Mouse (Mus musculus) bone marrow, adult 2 months (tissue): ENCODE results near the gene Ddah1. TPM values are rescaled to one million over a fixed set of nuclear protein-coding genes. Genes with fewer than 3 reads are reported as not detected.

Source experiments
- H3K27ac ChIP-seq: fragments of 200-500 bp; 2 replicates; pipeline ENCODE4 v1.5.1; 2012; ENCODE audit warnings: low read depth, mild to moderate bottlenecking, control low read depth, inconsistent platforms, low read length; ENCODE audit not compliant: control insufficient read depth, poor library complexity, insufficient read depth
- H3K4me1 ChIP-seq: fragments of 200-500 bp; 2 replicates; pipeline ENCODE4 v1.6.1; 2011; ENCODE audit warnings: low read length; ENCODE audit not compliant: control insufficient read depth, insufficient read depth
- H3K4me3 ChIP-seq: fragments of 200-500 bp; replicated peaks from 2 replicates; pipeline ENCODE3; 2011; ENCODE audit warnings: mild to moderate bottlenecking, low read depth, low read length, control low read depth; ENCODE audit not compliant: control insufficient read depth
- CTCF ChIP-seq: fragments of 200-500 bp; IDR thresholded peaks from 2 replicates; pipeline ENCODE4 v1.5.1; 2011; ENCODE audit warnings: low read length, control low read depth; ENCODE audit not compliant: control insufficient read depth, insufficient read depth
- POLR2A ChIP-seq: fragments of 200-500 bp; IDR thresholded peaks from 2 replicates; pipeline ENCODE4 v1.6.1; 2011; ENCODE audit warnings: low read depth, mild to moderate bottlenecking, control low read depth, low read length, borderline replicate concordance; ENCODE audit not compliant: control insufficient read depth
- WGBS: fragments of 180-500 bp; shearing (Covaris S2); methylation state at CpG from one replicate; pipeline ENCODE4 v1.1.7; 2018; 5-methylcytosine and 5-hydroxymethylcytosine counted together
- polyA plus RNA-seq: library from polyadenylated mRNA; stranded (reverse); fragments of >200 nt; gene quantifications from 2 replicates; pipeline ENCODE4 v1.2.4, GENCODE M21; 2011; ENCODE audit warnings: low replicate concordance; ENCODE audit not compliant: missing spikeins, insufficient read depth, insufficient read length

Gene Ddah1
- polyA plus RNA-seq, 1 experiment, result 2.4 TPM

DNA sequence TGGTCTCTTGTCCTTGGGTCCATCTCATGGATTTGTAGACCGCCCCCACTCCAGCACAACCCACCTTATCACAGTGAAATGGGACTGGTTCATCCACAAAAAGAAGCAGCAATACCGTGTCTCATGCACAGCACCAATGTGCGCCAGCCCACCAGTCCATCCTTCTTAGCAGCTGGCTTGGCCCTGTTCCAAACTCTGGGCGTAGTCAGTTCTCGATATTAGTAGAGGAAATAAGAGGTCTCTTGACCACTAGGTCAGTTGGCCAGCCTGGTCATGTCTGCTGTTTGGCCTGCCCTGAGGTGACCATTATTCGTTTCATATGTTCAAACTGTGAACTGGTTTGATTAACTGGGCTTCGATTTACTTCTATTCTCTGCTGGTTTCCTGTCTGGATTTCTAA, 15.9 kb downstream of the Ddah1 start:
- no peaks in the 10 kb centered on the region for H3K4me1 ChIP-seq
- 87% methylated on average over 7 of the region's 7 CpGs for WGBS
- TF ChIP-seq POLR2A, result no peak
- TF ChIP-seq CTCF, result no peak
- no peak overlapping the region for H3K4me3 ChIP-seq
- no peak overlapping the region for H3K27ac ChIP-seq

DNA sequence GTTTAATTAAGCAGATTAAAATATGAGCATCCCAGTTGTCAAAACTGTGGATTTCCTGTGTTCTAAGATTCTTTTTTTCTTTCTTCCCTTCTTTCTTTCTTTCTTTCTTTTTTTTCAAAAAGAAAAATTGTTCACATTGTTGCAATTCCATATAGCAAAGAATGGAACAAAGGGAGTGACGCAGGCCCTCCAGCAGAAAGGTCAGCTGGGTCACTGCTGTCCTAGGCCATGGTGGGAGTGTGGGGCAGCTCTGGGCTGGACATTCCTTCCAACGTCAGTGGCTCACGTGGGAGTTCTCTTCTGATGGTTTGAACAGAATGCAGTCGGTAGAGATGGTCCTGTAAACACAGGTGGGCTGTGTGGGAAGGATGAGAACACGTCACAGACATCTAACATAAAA, 16.8 kb downstream of the Ddah1 start:
- 70% methylated on average over 5 of the region's 5 CpGs for WGBS

DNA sequence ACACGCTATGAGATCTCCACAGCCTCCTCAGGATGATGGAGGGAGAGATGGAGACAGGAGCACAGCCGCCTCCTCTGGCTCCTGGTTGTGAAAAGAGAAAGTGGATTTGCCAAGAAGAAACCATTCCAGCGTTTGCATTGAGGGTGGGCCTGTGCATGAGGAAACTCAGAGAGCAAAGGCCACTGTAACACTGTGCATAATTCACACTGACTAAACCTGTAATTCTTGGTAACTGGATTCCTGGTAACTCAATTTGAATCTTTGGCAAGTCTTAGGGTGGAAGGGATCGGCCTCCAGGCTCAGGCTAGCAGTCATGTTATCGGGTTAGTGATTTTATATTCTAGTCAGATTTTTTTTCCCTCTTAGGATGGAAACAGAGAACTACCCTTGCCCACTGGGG, 17.4 kb downstream of the Ddah1 start:
- WGBS, result 83% methylated on average over 5 of the region's 5 CpGs
- no peaks in the 10 kb centered on the region for H3K4me1 ChIP-seq
- H3K27ac ChIP-seq, result no peak overlapping the region
- TF ChIP-seq CTCF (no peak), POLR2A (no peak)
- no peak overlapping the region for H3K4me3 ChIP-seq

More for the DNA sequence above, 16.8 kb downstream of the Ddah1 start:
- Histone ChIP-seq H3K27ac (no peak overlapping the region), H3K4me3 (no peak overlapping the region), H3K4me1 (no peaks in the 10 kb centered on the region)
- TF ChIP-seq POLR2A (no peak), CTCF (no peak)

DNA sequence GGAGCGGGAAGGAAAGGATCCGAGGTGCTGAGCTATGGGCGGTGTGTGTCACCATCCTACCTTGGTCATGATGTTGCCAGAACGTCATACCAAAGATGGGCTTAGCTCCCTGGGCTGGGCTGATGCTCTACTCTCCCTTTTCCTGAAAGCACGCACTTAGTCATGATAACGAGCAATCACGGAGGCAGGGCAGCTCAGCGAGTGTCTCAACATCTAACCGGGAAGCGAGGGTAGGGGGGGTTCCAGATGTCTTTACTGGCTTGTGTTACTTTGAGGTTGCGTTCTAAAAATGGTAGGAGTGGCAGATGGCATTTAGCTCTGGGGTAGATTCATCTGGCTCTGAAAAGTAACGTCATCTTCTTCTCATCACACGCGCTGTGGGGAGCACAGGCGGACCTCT, 18.5 kb downstream of the Ddah1 start:
- TF ChIP-seq CTCF (no peak), POLR2A (no peak)
- Histone ChIP-seq H3K4me3 (no peak overlapping the region), H3K27ac (no peak overlapping the region), H3K4me1 (no peaks in the 10 kb centered on the region)
- WGBS, result 88% methylated on average over 15 of the region's 15 CpGs

DNA sequence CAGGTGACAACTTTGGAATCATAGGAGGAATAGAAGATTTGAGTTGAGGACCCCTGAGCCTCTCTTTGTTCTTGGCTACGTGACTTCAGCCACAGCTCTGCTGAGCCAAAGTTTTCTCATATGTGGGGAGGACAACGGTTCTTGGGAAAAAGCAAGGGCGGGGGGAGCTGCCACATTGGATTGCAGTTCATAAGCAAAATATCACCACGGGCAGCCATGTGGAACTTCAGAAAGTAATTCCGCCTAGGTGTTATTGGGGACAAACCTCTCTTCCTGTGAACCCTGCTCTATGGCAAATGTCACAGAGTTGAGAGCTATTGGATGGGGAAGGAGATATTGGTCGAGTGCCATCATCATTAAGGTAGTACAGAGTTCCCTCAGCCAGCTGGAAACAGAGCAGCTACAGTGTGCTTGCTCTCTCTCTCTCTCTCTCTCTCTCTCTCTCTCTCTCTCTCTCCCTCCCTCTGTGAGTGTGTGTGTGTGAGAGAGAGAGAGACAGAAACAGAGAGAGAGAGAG, 20.0 kb downstream of the Ddah1 start:
- 67% methylated on average over 6 of the region's 6 CpGs for WGBS
- TF ChIP-seq CTCF, result no peak
- TF ChIP-seq POLR2A, result no peak
- Histone ChIP-seq H3K27ac (no peak overlapping the region), H3K4me3 (no peak overlapping the region), H3K4me1 (no peaks in the 10 kb centered on the region)

DNA sequence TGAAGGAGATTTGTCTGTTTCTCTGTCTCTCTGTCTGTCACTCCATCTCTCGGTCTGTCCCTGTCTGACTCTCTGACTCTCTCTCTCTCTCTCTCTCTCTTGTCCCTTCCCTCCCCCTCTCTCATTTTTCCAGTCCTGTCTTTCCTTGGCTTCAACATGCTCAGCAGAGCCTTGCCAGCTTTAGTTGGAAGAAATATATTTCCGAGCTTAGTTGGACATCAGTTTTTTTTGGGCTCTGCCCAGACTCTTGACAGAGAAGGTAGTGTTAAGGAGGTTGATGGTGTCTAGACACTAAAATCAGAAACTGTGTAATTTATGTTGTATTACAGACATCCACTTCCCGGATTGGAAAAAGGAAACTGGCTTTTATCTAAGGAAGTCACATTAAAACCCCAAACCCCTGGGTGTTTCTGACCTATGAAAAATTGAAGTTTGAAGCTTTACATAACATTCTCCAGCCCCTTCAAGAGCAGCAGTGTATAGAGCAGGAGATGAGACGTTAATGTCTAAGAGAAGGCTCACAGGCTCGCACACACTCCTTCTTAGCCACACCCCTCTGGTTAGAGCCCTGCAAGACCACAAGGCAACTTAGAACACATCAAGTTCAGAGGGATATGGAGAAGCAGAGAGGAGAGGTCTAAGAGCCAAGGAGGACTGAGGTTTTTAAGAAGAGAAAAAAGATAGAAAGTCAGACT, 21.0 kb downstream of the Ddah1 start:
- TF ChIP-seq POLR2A, result no peak
- no peak for TF ChIP-seq CTCF
- WGBS, result 23% methylated on average over 5 of the region's 5 CpGs

DNA sequence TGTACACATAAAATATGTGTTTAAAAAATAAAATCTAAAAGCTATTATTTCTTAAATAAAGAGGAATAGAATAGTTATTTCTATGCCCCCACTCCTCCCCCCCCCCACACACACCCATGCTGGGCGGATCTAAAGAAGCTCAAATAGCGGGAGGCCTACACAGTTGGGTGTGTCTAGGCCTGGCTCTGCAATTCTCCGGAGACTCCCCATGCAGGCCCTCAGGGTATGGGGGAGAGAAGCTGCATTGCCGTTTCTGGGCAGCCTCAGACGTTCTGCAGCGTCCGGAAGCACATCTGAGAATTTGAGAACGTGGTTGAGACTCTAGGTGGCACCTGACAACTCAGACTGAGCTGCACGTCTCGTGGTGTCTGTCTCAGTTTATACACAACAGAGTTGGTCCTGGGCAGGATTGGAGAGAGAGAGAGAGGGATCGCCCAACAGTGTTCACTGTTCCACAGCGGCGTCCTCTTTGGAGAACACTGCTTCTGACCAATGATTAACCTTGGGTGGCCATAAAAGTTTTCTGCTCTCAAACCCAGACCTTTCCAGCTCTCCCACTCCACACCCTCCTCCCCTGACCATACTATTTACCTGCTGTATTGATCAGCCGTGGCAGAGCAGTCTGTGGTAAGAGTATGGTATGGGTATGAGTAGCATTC, 22.4 kb downstream of the Ddah1 start:
- 81% methylated on average over 14 of the region's 14 CpGs for WGBS
- H3K27ac ChIP-seq, result no peak overlapping the region
- TF ChIP-seq POLR2A (no peak), CTCF (no peak)
- H3K4me1 ChIP-seq, result no peaks in the 10 kb centered on the region
- no peak overlapping the region for H3K4me3 ChIP-seq

More for the DNA sequence above, 21.0 kb downstream of the Ddah1 start:
- no peak overlapping the region for H3K4me3 ChIP-seq
- H3K4me1 ChIP-seq, result no peaks in the 10 kb centered on the region
- no peak overlapping the region for H3K27ac ChIP-seq

DNA sequence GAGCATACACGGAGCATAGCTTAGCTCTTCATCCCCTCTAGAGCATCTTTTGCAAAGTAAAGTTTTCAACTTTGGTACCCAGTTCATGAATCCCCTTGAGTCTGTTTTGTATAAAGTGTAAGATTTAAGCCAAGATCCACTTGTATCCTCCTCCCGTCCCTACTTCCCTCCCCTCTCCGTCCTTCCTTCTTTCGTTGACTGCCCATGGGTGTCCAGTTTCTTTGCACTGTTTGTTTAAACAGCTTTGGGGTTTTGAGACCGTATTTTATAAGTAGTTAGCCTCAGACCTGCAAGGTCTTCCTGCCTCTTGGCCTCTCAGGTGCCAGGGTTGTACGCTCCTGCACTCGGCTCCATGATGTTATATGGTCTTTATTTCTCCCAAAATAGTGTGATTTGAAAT, 26.8 kb downstream of the Ddah1 start:
- TF ChIP-seq CTCF (no peak), POLR2A (no peak)
- H3K4me1 ChIP-seq, result no peaks in the 10 kb centered on the region

DNA sequence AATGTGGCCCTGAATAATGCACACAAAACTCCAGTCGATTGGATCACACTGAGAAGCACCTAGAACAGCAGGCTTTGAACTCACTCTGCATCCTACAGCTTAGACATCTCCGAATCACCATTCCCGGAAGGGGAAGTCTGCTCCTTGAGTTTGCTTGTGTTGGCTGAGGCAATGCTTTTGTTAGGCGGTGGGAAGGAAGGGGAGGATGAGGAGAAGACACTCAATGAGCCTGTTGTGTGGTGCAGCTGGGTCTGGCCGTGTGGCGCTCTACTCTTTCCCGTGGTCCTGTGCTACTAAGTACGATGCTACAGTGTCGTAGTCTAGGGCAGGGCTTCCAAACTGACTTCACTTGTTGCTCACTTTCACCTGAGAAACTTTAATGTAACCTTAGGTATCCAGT, 28.8 kb downstream of the Ddah1 start:
- Histone ChIP-seq H3K4me3 (no peak overlapping the region), H3K27ac (no peak overlapping the region), H3K4me1 (no peaks in the 10 kb centered on the region)
- TF ChIP-seq CTCF (no peak), POLR2A (no peak)
- WGBS, result 72% methylated on average over 9 of the region's 9 CpGs

More for the DNA sequence above, 26.8 kb downstream of the Ddah1 start:
- Histone ChIP-seq H3K27ac (no peak overlapping the region), H3K4me3 (no peak overlapping the region)
- WGBS, result 78% methylated on average over 7 of the region's 7 CpGs
